Mouse (Mus musculus) MEL (cell line): ENCODE data around the gene Kank1.

Source experiments
- CTCF ChIP-seq, 3 experiments: IDR thresholded peaks in 2 of 3; conservative IDR thresholded peaks in 1 of 3; 2 replicates each; pipeline ENCODE4 v1.5.1; 2011 to 2012; ENCODE audit warnings: low read length in 3 of 3, low read depth in 2 of 3, mild to moderate bottlenecking in 2 of 3, improper control_type of control experiment in 1 of 3, inconsistent platforms in 1 of 3, mixed read lengths in 1 of 3, moderate library complexity in 1 of 3; ENCODE audit not compliant: control insufficient read depth in 1 of 3, insufficient read depth in 1 of 3, poor library complexity in 1 of 3, severe bottlenecking in 1 of 3
- GATA1 ChIP-seq: IDR thresholded peaks from 2 replicates; pipeline ENCODE4 v1.6.1; 2011; ENCODE audit warnings: low read depth, low read length, improper control_type of control experiment
- KAT2A ChIP-seq: conservative IDR thresholded peaks from 2 replicates; pipeline ENCODE4 v1.6.1; 2012; ENCODE audit warnings: low read depth, low read length, improper control_type of control experiment, inconsistent platforms
- MAX ChIP-seq: IDR thresholded peaks from 2 replicates; pipeline ENCODE4 v1.6.1; 2011; ENCODE audit warnings: low read length, improper control_type of control experiment
- POLR2A ChIP-seq, 2 experiments: IDR thresholded peaks; 2 replicates each; pipeline ENCODE4 v1.6.1; 2011 to 2012; ENCODE audit warnings: low read length in 2 of 2, mild to moderate bottlenecking in 2 of 2, control low read depth in 1 of 2, improper control_type of control experiment in 1 of 2, low read depth in 1 of 2, moderate library complexity in 1 of 2; ENCODE audit not compliant: control insufficient read depth in 1 of 2, insufficient read depth in 1 of 2, poor library complexity in 1 of 2

DNA sequence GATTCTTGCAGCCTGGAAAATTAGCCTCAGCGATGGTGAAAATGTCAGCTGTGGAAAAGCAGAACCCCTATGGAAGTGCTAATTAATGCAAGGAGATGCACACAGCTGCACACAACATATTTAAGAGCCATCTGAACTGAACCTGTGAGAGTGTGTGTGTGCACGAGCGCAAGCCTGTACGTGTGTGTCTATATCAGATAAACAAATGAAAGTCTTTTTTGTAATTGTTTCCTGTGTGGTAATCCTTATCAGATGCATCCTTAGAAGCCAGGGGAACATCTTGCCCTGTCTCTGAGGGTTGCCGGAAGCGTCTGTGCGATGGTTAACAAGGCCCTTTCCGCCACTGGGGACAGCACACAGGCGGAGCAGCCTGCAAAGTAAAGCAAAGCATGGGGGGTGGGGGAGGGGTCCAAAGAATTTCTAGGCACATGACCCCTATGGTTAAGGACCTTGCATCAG, 123.8 kb downstream of the Kank1 start:
- TF ChIP-seq KAT2A (no peak), MAX (no peak), CTCF (IDR thresholded peaks at IDR 0.05 in 2 of 3, conservative IDR thresholded peaks at IDR 0.05 in 1 of 3; ENCODE audit: control insufficient read depth in 1 of 3, insufficient read depth in 1 of 3, low read depth in 2 of 3, low read length in 3 of 3, poor library complexity in 1 of 3, severe bottlenecking in 1 of 3) (no peak), POLR2A (IDR thresholded peaks at IDR 0.05; ENCODE audit: control insufficient read depth in 1 of 2, insufficient read depth in 1 of 2, low read depth in 1 of 2, low read length in 2 of 2, poor library complexity in 1 of 2) (no peak), GATA1 (no peak)
